Mouse (Mus musculus) forebrain, embryonic 10.5 days (tissue): ENCODE measurements around the gene Stat2. TPM values are rescaled to one million over a fixed set of nuclear protein-coding genes. Genes with fewer than 3 reads are reported as not detected.

Experiments
- DNase-seq: peaks from one replicate; pipeline ENCODE4 v3.0.0-alpha.2; 2017; ENCODE audit warnings: low spot score; ENCODE audit errors: extremely low spot score
- H3K27ac ChIP-seq: fragments of 300-500 bp; sonication (generic); 2 replicates; pipeline ENCODE4 v1.5.1; 2016; ENCODE audit warnings: mild to moderate bottlenecking
- H3K27me3 ChIP-seq: fragments of 300-500 bp; sonication (generic); 2 replicates; pipeline ENCODE4 v1.6.1; 2016; ENCODE audit warnings: mild to moderate bottlenecking; ENCODE audit not compliant: poor library complexity, severe bottlenecking
- H3K36me3 ChIP-seq: fragments of 300-500 bp; sonication (generic); replicated peaks from 2 replicates; pipeline ENCODE4 v1.6.1; 2016; ENCODE audit warnings: mild to moderate bottlenecking, moderate library complexity
- H3K4me1 ChIP-seq: fragments of 300-500 bp; sonication (generic); 2 replicates; pipeline ENCODE4 v1.6.1; 2016
- H3K4me3 ChIP-seq: fragments of 300-500 bp; sonication (generic); 2 replicates; pipeline ENCODE4 v1.5.1; 2016; ENCODE audit warnings: mild to moderate bottlenecking, moderate library complexity
- H3K9me3 ChIP-seq: fragments of 300-500 bp; sonication (generic); 2 replicates; pipeline ENCODE4 v1.6.1; 2016; ENCODE audit warnings: mild to moderate bottlenecking, moderate library complexity
- WGBS: fragments of 180-500 bp; shearing (Covaris S2); methylation state at CpG from one replicate; pipeline ENCODE4 v1.1.7; 2016; 5-methylcytosine and 5-hydroxymethylcytosine counted together
- polyA plus RNA-seq: library from polyadenylated mRNA; unstranded; fragments of >200 nt; fragmentation: Nextera tagmentation; extraction: Ambion mirVana; gene quantifications from 2 replicates; pipeline ENCODE4 v1.2.1, GENCODE M21; 2016

Stat2 gene
- 10.7 and 11.2 TPM in 2 replicates for polyA plus RNA-seq

DNA sequence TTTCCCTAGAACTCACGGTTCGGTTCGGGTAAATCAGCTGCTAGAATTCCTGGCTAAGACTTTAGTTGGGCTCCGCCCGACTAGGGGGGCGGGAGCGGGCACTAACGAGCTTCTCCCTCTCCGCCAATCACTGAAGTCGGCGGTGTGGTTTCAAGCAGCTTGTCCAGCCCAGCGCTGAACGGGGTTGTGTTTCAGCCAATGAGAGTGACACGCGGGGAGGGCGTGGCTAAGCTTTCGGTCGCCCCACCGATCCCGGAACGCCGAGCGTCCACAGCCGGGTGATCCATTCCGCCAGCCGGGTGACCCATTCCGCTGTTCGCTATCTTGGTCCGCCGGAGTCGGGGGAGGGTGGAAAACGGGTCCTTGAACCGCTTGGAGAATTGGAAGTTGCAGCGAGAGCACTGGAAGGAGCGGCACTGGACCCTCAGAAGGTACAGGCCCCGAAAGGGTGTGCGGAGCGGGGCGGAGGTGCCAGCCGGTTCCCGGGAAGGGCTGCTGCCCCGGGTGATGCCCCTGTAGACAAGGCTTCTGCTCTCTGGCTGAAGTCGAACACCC, at the start of gene Stat2:
Stat2 (plus strand) TSS at position 273 of the 555 bp plus-strand sequence.
- Histone ChIP-seq H3K27me3 (peaks cover 14% of the 10 kb centered on the region), H3K9me3 (no peaks in the 10 kb centered on the region; the same call in 1 of the 2 replicates), H3K36me3 (no peaks in the 10 kb centered on the region), H3K27ac (peak within 1 kb of the TSS; percentile 88), H3K4me3 (peak within 1 kb of the TSS; percentile 82), H3K4me1 (peaks cover 11% of the 10 kb centered on the region)
- DNase-seq: peak; percentile 97
- WGBS: under 1% methylated on average over 43 of the region's 43 CpGs

DNA sequence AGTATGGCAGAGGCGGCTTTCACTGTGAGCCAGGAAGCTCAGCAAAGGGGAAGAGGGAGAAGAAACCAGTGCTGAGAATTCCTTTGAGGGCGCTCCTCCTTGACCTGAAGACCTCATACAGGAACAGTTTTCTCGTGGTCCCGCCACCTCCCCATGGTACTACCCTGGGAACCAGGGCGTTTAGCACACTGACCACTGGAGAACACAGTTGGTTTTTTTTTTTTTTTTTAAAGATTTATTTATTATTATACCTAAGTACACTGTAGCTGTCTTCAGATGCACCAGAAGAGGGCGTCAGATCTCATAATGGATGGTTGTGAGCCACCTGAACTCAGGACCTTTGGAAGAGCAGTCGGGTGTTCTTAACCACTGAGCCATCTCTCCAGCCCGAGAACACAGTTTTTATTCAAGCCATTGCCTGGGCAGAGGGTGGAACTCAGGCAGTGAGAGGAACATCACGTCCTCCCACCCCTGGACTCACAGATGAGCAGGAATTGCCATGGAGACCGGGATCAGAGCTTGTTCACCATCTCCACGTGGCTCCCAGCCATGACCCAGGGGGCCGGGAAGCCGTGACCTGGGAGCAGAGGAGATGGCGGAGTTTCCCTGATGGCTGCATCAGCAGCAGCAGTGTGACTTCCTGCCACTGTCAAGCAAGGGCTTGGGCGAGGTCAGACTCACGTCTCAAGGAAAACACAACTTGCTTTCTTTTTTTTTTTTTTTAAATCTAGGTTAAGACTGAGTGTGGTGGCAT, 48.6 kb upstream of the Stat2 start:
- DNase-seq: no peak
- H3K36me3 ChIP-seq: no peaks in the 10 kb centered on the region
- 71% methylated on average over 16 of the region's 16 CpGs for WGBS
- H3K4me3 ChIP-seq: no peak overlapping the region
- H3K27me3 ChIP-seq: no peaks in the 10 kb centered on the region
- H3K9me3 ChIP-seq: no peaks in the 10 kb centered on the region
- no peak overlapping the region for H3K27ac ChIP-seq
- H3K4me1 ChIP-seq: peaks cover 25% of the 10 kb centered on the region

DNA sequence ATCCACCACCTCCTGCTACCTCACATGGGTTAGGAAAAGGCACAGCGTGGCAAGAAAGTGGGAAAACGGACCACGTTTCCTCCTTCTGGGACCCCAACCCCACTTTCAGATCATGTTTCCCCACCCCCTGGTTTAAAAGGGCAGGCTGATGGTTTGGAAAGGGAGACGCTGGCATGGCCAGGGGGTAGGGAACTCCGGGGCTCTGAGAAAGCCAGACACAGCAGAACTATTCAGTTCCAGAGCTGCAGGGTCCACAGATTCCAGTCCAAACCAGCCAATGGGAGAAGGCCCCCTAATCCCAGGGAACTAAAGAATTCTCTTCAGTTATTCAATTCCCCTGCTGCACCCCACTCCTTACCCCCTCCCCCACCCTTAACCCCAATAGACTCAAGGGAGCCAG, 45.3 kb upstream of the Stat2 start:
- peak overlapping the region; percentile 10; the same call in 1 of the 2 replicates for H3K4me3 ChIP-seq
- no peaks in the 10 kb centered on the region for H3K36me3 ChIP-seq
- H3K27me3 ChIP-seq: no peaks in the 10 kb centered on the region
- peak overlapping the region; percentile 61 for H3K27ac ChIP-seq
- no peak for DNase-seq
- H3K9me3 ChIP-seq: no peaks in the 10 kb centered on the region
- WGBS: 35% methylated on average over 5 of the region's 5 CpGs
- peaks cover 29% of the 10 kb centered on the region for H3K4me1 ChIP-seq

DNA sequence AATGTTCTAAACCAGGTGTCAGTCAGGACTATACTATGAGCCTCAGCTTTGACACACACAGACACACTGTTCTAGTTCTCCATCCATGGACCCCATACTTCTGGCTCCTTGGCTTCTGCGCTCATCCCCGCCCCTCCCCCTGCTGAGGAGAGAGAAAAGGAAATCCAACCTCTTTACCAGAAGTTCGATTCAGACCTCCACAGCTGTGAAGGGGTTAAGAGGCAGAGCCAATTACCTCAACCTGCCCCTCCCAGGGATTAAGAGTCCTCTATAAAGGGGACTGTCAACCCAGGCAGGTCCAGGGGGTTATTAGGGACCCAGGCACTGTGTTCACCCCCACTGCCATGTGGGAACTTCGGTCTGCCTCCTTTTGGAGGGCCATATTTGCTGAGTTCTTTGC, 44.8 kb upstream of the Stat2 start, which contains the start of gene Mip:
Mip (plus strand) TSS at position 301 of the 400 bp plus-strand sequence.
- WGBS: 26% methylated on average over 4 of the region's 4 CpGs
- H3K4me3 ChIP-seq: peak within 1 kb of the TSS; percentile 10

DNA sequence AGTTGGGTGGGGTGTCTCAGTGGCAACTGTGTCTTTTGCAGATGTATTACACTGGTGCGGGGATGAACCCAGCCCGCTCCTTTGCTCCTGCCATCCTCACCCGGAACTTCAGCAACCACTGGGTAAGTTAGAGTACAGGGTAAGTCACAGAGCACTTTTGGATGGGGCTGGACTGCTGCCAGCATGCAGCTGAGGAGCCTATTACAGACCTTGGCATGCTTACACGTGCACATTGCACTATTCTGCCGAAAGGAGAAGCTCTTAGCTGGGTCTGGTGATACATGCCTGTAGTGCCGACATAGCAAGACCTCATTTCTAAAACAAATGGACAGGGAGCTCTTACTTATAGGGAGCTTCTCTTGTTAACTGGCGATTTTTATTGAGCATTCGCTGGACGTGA, 42.8 kb upstream of the Stat2 start:
- H3K4me1 ChIP-seq: peaks cover 43% of the 10 kb centered on the region
- H3K27ac ChIP-seq: no peak overlapping the region
- DNase-seq: no peak
- no peaks in the 10 kb centered on the region for H3K36me3 ChIP-seq
- no peaks in the 10 kb centered on the region for H3K27me3 ChIP-seq
- no peaks in the 10 kb centered on the region for H3K9me3 ChIP-seq
- no peak overlapping the region for H3K4me3 ChIP-seq
- 91% methylated on average over 9 of the region's 9 CpGs for WGBS

More for the DNA sequence above, 44.8 kb upstream of the Stat2 start, which contains the start of gene Mip:
- H3K27ac ChIP-seq: peak within 1 kb of the TSS; percentile 61
- peaks cover 33% of the 10 kb centered on the region for H3K4me1 ChIP-seq
- H3K9me3 ChIP-seq: no peaks in the 10 kb centered on the region
- no peaks in the 10 kb centered on the region for H3K36me3 ChIP-seq
- no peaks in the 10 kb centered on the region for H3K27me3 ChIP-seq
- no peak for DNase-seq

DNA sequence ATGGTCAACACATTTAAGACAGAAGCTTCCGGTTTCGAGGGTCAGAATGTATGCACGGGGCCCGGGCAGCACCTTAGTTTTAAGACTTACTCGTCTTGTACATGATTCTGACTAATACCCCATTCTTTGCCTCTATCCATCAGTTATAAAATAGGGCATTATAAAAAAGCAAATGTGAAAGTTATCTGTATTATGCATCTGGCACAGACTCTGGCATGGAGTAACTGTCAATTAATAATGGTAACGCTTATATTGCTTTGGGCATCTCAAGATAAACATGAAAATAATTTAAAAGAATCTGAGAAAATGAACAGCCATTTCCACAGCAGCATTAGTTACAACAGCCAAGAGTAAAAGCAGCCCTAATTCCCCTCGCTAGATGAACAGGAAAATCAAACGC, 42.4 kb upstream of the Stat2 start:
- no peaks in the 10 kb centered on the region for H3K36me3 ChIP-seq
- H3K4me1 ChIP-seq: peaks cover 47% of the 10 kb centered on the region
- no peaks in the 10 kb centered on the region for H3K27me3 ChIP-seq
- H3K9me3 ChIP-seq: no peaks in the 10 kb centered on the region
- no peak overlapping the region for H3K27ac ChIP-seq
- H3K4me3 ChIP-seq: no peak overlapping the region
- no peak for DNase-seq
- 96% methylated on average over 8 of the region's 8 CpGs for whole genome bisulfite sequencing

DNA sequence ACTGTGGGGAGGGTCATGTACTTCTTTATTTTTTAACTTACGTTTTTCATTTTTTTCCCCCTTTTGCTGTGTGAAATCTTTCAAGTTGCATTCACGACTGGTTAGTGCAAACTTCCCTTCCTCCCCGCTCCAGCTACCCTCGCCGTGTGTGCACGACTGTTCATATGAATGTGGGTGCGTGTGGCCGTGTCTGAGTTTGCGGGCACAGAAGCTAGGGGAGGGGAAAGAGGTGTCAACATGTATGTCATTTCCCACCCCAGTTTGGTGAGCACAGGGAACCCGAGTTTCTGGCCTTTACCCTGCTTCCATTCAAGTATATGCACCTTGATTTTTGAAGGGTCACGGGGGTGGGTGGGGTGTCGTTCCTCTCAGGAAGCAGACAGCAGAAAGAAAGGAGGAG, 39.8 kb upstream of the Stat2 start:
- H3K4me1 ChIP-seq: peaks cover 55% of the 10 kb centered on the region
- no peaks in the 10 kb centered on the region for H3K27me3 ChIP-seq
- H3K36me3 ChIP-seq: peaks cover 18% of the 10 kb centered on the region
- H3K9me3 ChIP-seq: no peaks in the 10 kb centered on the region
- no peak for DNase-seq
- WGBS: 85% methylated on average over 12 of the region's 12 CpGs
- H3K27ac ChIP-seq: peak overlapping the region; percentile 100
- H3K4me3 ChIP-seq: peak overlapping the region; percentile 87

DNA sequence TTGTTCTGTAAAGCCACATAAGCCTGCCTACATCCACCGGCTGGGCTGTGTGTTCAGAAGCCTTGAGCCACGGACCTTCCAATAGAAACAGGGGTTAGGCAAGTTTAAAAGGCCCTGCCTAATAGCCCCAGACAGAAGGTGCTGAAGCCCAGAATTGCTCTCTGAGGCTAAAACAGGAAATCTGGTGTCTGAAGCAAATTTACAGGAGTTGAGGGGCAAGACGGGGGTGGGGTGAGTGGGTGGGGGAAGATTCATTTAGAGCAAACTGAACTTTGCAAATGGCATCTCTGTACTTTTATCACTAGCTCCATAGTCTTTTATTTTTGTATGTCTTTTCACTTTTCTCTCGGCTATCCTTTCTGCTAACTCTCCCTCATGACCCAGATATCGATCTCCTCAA, 39.2 kb upstream of the Stat2 start:
- Histone ChIP-seq H3K9me3 (no peaks in the 10 kb centered on the region), H3K27ac (peak overlapping the region; percentile 100), H3K4me1 (peaks cover 55% of the 10 kb centered on the region), H3K27me3 (no peaks in the 10 kb centered on the region), H3K4me3 (peak overlapping the region; percentile 87), H3K36me3 (peaks cover 23% of the 10 kb centered on the region)
- DNase-seq: no peak
- 26% methylated on average over 5 of the region's 5 CpGs for WGBS

DNA sequence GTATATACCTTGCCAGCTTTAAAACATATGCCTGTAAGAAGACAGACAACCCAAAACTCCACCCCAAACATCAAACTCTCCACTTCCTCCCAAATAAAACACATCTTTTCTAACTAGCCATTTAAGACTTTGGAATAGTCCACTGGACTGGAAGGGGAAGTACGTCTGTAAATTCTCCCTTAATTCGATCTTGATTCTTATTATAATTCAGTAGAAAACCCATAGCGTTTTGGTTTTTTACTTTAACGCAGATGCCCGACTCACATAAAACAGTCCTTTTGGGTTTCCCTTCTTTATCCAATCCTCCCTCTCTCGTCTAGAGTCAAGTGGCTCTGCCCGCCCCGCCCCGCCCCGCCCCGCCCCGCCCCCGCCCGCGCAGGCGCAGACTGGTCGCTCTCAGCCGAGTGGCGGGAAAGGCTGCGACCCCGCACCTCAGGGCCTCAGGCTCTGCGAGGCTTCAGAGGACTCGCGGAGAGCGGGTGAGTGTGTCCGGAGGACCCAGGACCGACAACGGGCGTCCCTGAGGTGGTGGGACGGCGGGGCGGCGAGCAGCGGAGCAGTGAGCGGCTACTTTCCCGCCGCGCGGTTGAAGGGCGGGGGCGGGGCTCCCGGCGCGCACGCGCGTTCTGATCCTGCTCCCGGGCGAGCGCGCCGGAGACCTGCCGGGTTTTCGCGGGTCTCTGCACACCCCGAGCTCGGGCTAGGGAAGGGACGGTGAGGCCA, 38.5 kb upstream of the Stat2 start, which contains the start of gene Timeless:
Timeless (plus strand) TSS at position 369 of the 723 bp plus-strand sequence.
- under 1% methylated on average over 58 of the region's 58 CpGs for WGBS
- no peaks in the 10 kb centered on the region for H3K9me3 ChIP-seq
- H3K36me3 ChIP-seq: peaks cover 23% of the 10 kb centered on the region
- H3K27me3 ChIP-seq: no peaks in the 10 kb centered on the region
- peak within 1 kb of the TSS; percentile 87 for H3K4me3 ChIP-seq
- peak; percentile 85 for DNase-seq
- peaks cover 51% of the 10 kb centered on the region for H3K4me1 ChIP-seq
- peak within 1 kb of the TSS; percentile 100 for H3K27ac ChIP-seq

DNA sequence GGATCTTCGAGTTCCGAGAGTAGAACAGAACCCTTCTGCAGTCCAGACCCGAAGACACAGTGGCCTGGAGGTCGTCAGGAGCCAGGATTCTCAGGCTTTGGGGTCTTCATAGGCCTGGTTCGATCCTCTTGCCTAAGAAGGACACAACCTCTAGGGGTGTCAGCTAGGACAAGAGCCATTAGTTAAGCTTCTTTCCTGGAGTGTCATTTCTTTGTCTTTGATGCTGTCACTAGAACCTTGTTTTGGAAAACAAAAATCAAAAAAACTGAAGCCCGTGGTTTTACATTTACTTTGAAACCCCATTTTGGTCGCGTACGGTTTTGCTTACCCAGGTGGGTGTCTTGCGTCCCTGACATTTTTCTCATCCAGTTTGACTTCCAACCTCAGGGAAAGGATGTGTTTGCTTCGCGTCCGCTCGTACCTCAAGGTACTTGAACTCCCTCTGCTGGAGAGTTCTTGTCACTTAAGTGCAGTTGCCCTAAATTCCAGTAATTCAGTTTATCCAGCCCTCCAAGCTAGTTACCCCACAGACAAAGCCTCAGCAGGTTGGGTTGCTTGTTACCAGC, 37.9 kb upstream of the Stat2 start:
- no peaks in the 10 kb centered on the region for H3K9me3 ChIP-seq
- under 1% methylated on average over 14 of the region's 14 CpGs for WGBS
- peak overlapping the region; percentile 100 for H3K27ac ChIP-seq
- peak; percentile 70 for DNase-seq
- H3K4me1 ChIP-seq: peaks cover 50% of the 10 kb centered on the region
- peaks cover 26% of the 10 kb centered on the region for H3K36me3 ChIP-seq
- peak overlapping the region; percentile 87 for H3K4me3 ChIP-seq
- no peaks in the 10 kb centered on the region for H3K27me3 ChIP-seq

DNA sequence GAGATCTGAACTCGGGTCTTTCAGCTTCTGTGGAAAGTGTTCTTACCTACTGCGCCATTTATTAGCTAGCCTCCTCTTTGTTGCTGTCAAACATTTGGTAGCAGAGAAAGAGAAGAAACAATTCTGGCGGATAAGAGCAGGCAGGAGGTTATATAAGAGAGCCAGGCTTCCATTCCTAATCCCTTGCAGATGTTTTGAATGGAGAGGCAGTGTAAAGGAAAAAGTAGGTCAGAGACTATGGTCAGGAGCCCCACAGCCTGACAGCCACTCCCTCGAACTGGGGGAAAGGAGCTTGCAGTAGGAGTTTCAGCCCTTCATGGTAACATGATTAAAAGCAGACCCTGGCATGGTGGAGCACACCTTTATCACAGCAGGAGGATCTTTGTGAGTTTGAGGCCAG, 34.0 kb upstream of the Stat2 start:
- no peak for DNase-seq
- H3K36me3 ChIP-seq: peaks cover 64% of the 10 kb centered on the region
- H3K4me1 ChIP-seq: peaks cover 46% of the 10 kb centered on the region
- WGBS: 58% methylated on average over 4 of the region's 4 CpGs
- H3K27ac ChIP-seq: peak overlapping the region; percentile 48; the same call in 1 of the 2 replicates
- no peaks in the 10 kb centered on the region for H3K27me3 ChIP-seq
- no peaks in the 10 kb centered on the region for H3K9me3 ChIP-seq
- H3K4me3 ChIP-seq: no peak overlapping the region

DNA sequence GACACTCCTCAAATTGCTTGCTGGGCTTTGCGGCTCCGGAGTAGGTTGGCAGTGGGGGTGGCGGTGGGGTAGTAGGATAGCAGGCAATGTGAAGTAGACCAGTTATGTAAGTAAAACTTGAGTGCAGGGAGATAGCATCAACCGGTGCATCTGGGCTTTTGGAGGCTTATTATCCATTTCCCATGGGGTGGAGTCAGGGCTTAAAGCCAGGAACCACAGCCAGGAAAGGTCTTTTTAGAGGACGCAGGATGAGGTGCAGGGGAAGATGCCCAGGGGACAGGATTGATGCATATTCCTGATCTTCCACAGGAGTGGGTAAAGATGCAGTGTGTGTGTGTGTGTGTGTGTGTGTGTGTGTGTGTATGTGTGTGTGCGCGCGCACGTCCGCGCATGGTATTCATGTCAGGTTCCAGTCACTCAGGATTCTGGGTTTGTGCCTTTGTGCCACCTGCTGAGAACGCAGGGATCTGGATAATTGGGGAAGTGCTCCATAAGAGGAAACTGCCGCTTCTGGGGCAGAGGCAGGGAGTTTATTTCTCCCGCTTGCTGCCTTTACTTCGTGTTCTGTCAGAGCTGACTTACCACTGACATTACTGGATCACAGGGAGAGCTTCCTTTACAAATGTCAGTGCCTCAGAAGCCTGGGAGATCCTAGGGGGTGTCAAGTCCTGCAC, 32.4 kb upstream of the Stat2 start:
- H3K4me3 ChIP-seq: no peak overlapping the region
- no peaks in the 10 kb centered on the region for H3K27me3 ChIP-seq
- no peaks in the 10 kb centered on the region for H3K9me3 ChIP-seq
- DNase-seq: no peak
- H3K4me1 ChIP-seq: peaks cover 40% of the 10 kb centered on the region
- WGBS: 89% methylated on average over 15 of the region's 15 CpGs
- H3K36me3 ChIP-seq: peaks cover 80% of the 10 kb centered on the region
- peak overlapping the region; percentile 1; the same call in 1 of the 2 replicates for H3K27ac ChIP-seq
